11 mouse cellular contexts compared by ENCODE assay signal in the genomic region with DNA sequence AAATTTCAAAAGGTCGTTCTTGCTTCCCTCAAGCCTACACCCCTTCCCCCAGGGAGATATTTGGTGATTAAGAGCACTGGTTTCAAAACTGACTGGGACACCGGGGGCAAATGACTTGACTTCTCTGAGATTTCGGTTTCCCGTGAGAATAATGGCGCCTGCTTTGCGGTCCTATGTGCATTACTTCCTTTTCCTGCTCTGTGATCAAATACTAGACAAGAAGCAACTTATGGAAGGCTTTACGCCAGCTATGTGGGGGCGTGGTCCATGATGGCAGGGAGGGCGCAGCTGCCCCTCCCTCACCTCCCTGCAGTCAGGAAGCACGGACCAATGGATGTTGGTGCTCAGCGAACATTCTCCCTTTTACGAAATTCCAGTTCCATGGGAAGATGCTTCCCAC. TPM values are rescaled to one million over a fixed set of nuclear protein-coding genes. Genes with fewer than 3 reads are reported as not detected.
DNase-seq lines count a peak whose midpoint lies in the region; ATAC-seq and TF ChIP-seq lines count a peak whose summit lies in the region.
"Had no signal": no experiment of that assay in that cellular context is flagged by ENCODE, and none has a peak within 500 bp of the region (broad histone marks: within the 10 kb centered on the region; RNA-seq: fewer than 3 reads in every experiment).

No protein-coding gene starts in this region.

- no peak overlapping the region for H3K9ac ChIP-seq in kidney, postnatal 0 days (ENCODE audit: low read depth, low read length)
- H3K9ac ChIP-seq in intestine, embryonic 16.5 days (ENCODE audit: low read depth, low read length), result no peak overlapping the region
- no peak overlapping the region for H3K9ac ChIP-seq in neural tube, embryonic 14.5 days (replicated peaks; ENCODE audit: low read depth, low read length)

- no peak overlapping the region for H3K27ac ChIP-seq in kidney, postnatal 0 days
- no peak overlapping the region for H3K27ac ChIP-seq in brown adipose tissue, adult 24 weeks (replicated peaks; ENCODE audit: low read depth, low read length)
- H3K27ac ChIP-seq in intestine, embryonic 16.5 days (ENCODE audit: low read length), result no peak overlapping the region
- no peak overlapping the region for H3K27ac ChIP-seq in neural tube, embryonic 14.5 days (ENCODE audit: low read depth, low read length)

- H3K36me3 ChIP-seq in kidney, postnatal 0 days (ENCODE audit: insufficient read depth, low read length), result no peaks in the 10 kb centered on the region
- no peaks in the 10 kb centered on the region for H3K36me3 ChIP-seq in intestine, embryonic 16.5 days (ENCODE audit: control insufficient read depth, insufficient read depth, low read length)
- no peaks in the 10 kb centered on the region for H3K36me3 ChIP-seq in neural tube, embryonic 14.5 days (ENCODE audit: control insufficient read depth, insufficient read depth, low read length)

- H3K27me3 ChIP-seq in kidney, postnatal 0 days (ENCODE audit: insufficient read depth, low read length), result no peaks in the 10 kb centered on the region
- no peaks in the 10 kb centered on the region for H3K27me3 ChIP-seq in intestine, embryonic 16.5 days (replicated peaks; ENCODE audit: control insufficient read depth, insufficient read depth, low read length)
- H3K27me3 ChIP-seq in neural tube, embryonic 14.5 days (ENCODE audit: control insufficient read depth, insufficient read depth, low read length), result no peaks in the 10 kb centered on the region

- H3K4me2 ChIP-seq in kidney, postnatal 0 days (ENCODE audit: low read length), result 0 out of 2 replicates have a peak overlapping the region, but pooled peaks have one; percentile 5
- H3K4me2 ChIP-seq in intestine, embryonic 16.5 days (ENCODE audit: low read depth, low read length), result peak overlapping the region; percentile 25; the same call in 1 of the 2 replicates
- peak overlapping the region; percentile 15; the same call in 1 of the 2 replicates for H3K4me2 ChIP-seq in neural tube, embryonic 14.5 days (ENCODE audit: low read depth, low read length)

- H3K4me3 ChIP-seq in kidney, postnatal 0 days (replicated peaks; ENCODE audit: low read depth, low read length), result no peak overlapping the region
- peak overlapping the region; percentile 41 for H3K4me3 ChIP-seq in brown adipose tissue, adult 24 weeks (ENCODE audit: insufficient read depth, low read depth, low read length)
- H3K4me3 ChIP-seq in intestine, embryonic 16.5 days (ENCODE audit: low read length), result peak overlapping the region; percentile 26; the same call in 1 of the 2 replicates
- no peak overlapping the region for H3K4me3 ChIP-seq in neural tube, embryonic 14.5 days (ENCODE audit: low read depth, low read length)

- ATAC-seq in kidney, postnatal 0 days (replicated peaks; ENCODE audit: low FRiP score, low read depth), result no peak
- ATAC-seq in intestine, embryonic 16.5 days, result no peak
- no peak for ATAC-seq in neural tube, embryonic 14.5 days (ENCODE audit: low read depth)

- no peaks in the 10 kb centered on the region for H3K4me1 ChIP-seq in kidney, postnatal 0 days (replicated peaks; ENCODE audit: insufficient read depth, low read length)
- H3K4me1 ChIP-seq in brown adipose tissue, adult 24 weeks (ENCODE audit: control insufficient read depth, insufficient read depth, insufficient read length, low read length), result no peaks in the 10 kb centered on the region
- H3K4me1 ChIP-seq in intestine, embryonic 16.5 days (ENCODE audit: control insufficient read depth, insufficient read depth, low read length), result no peaks in the 10 kb centered on the region
- no peaks in the 10 kb centered on the region for H3K4me1 ChIP-seq in neural tube, embryonic 14.5 days (ENCODE audit: control insufficient read depth, insufficient read depth, low read length)

- no peaks in the 10 kb centered on the region for H3K9me3 ChIP-seq in kidney, postnatal 0 days (replicated peaks; ENCODE audit: low read length)
- H3K9me3 ChIP-seq in intestine, embryonic 16.5 days (ENCODE audit: control insufficient read depth, low read length), result no peaks in the 10 kb centered on the region
- H3K9me3 ChIP-seq in neural tube, embryonic 14.5 days (ENCODE audit: control insufficient read depth, low read length), result no peaks in the 10 kb centered on the region

- no peak for TF ChIP-seq CTCF in kidney, postnatal 0 days (IDR thresholded peaks at IDR 0.05; ENCODE audit: low read depth)

- no peak for DNase-seq in kidney, postnatal 0 days (ENCODE audit: low spot score)
- no peak for DNase-seq in kidney, adult 18-20 months
- DNase-seq in cerebellum, adult 8-10 months, result no peak
- no peak for DNase-seq in frontal cortex, postnatal 36 days (ENCODE audit: low spot score in 2 of 2)
- no peak for DNase-seq in urinary bladder, postnatal 25 days (ENCODE audit: low spot score)
- DNase-seq: cerebellum, adult 18-20 months; layer of hippocampus, adult 9-11 months; thymus, postnatal 36 days had no signal

- 69% methylated on average over 12 of the region's 12 CpGs for WGBS in kidney, postnatal 0 days
- WGBS in intestine, embryonic 16.5 days, result 72% methylated on average over 12 of the region's 12 CpGs
- WGBS in neural tube, embryonic 14.5 days, result 74% methylated on average over 12 of the region's 12 CpGs

RNA-seq across cellular contexts. Expression of gene Rps29, which starts 28.5 kb away (rescaled TPM):
- 2,047 and 2,435 TPM in 2 replicates for polyA plus RNA-seq in kidney, postnatal 0 days (2015; fragmentation: Nextera tagmentation; extraction: Ambion mirVana)
- polyA plus RNA-seq in brown adipose tissue, adult 24 weeks (2012; ENCODE audit: insufficient read depth, insufficient read length, missing spikeins), result 755 and 1,361 TPM in 2 replicates
- polyA plus RNA-seq in intestine, embryonic 16.5 days (2015; fragmentation: Nextera tagmentation; extraction: Ambion mirVana), result 1,525 and 1,563 TPM in 2 replicates
- polyA plus RNA-seq in neural tube, embryonic 14.5 days (2014; fragmentation: Nextera tagmentation; extraction: Ambion mirVana), result 997 and 1,030 TPM in 2 replicates

RNA-seq across cellular contexts. Expression of gene Lrr1, which starts 38.1 kb away (rescaled TPM):
- polyA plus RNA-seq in kidney, postnatal 0 days (2015; fragmentation: Nextera tagmentation; extraction: Ambion mirVana), result 10.7 and 11.5 TPM in 2 replicates
- not detected in 2 replicates for polyA plus RNA-seq in brown adipose tissue, adult 24 weeks (2012; ENCODE audit: insufficient read depth, insufficient read length, missing spikeins)
- 13.2 and 17.3 TPM in 2 replicates for polyA plus RNA-seq in intestine, embryonic 16.5 days (2015; fragmentation: Nextera tagmentation; extraction: Ambion mirVana)
- polyA plus RNA-seq in neural tube, embryonic 14.5 days (2014; fragmentation: Nextera tagmentation; extraction: Ambion mirVana), result 1.6 and 1.8 TPM in 2 replicates

RNA-seq across cellular contexts. Expression of gene Rpl36al, which starts 53.4 kb away (rescaled TPM):
- 734 and 768 TPM in 2 replicates for polyA plus RNA-seq in kidney, postnatal 0 days (2015; fragmentation: Nextera tagmentation; extraction: Ambion mirVana)
- 338 and 450 TPM in 2 replicates for polyA plus RNA-seq in brown adipose tissue, adult 24 weeks (2012; ENCODE audit: insufficient read depth, insufficient read length, missing spikeins)
- 602 and 654 TPM in 2 replicates for polyA plus RNA-seq in intestine, embryonic 16.5 days (2015; fragmentation: Nextera tagmentation; extraction: Ambion mirVana)
- polyA plus RNA-seq in neural tube, embryonic 14.5 days (2014; fragmentation: Nextera tagmentation; extraction: Ambion mirVana), result 381 and 387 TPM in 2 replicates

RNA-seq across cellular contexts. Expression of gene Mgat2, which starts 53.5 kb away (rescaled TPM):
- 70.0 and 81.5 TPM in 2 replicates for polyA plus RNA-seq in kidney, postnatal 0 days (2015; fragmentation: Nextera tagmentation; extraction: Ambion mirVana)
- 15.3 and 16.1 TPM in 2 replicates for polyA plus RNA-seq in brown adipose tissue, adult 24 weeks (2012; ENCODE audit: insufficient read depth, insufficient read length, missing spikeins)
- 35.6 and 39.7 TPM in 2 replicates for polyA plus RNA-seq in intestine, embryonic 16.5 days (2015; fragmentation: Nextera tagmentation; extraction: Ambion mirVana)
- polyA plus RNA-seq in neural tube, embryonic 14.5 days (2014; fragmentation: Nextera tagmentation; extraction: Ambion mirVana), result 36.8 and 40.5 TPM in 2 replicates

Comparison
In these comparisons a context has a peak if more than half of its experiments do, and no peak if none do; other contexts are left out.
1. H3K4me3 ChIP-seq: peak in brown adipose tissue, adult 24 weeks (single experiment) and intestine, embryonic 16.5 days (single experiment); none in kidney, postnatal 0 days (single experiment) and neural tube, embryonic 14.5 days (single experiment).
2. Peak in every context shown above with its lines, with median percentiles within 50 percentile points of each other: H3K4me2 ChIP-seq.